Mouse (Mus musculus): Measurements from ENCODE around the gene Cfi. TPM values are rescaled to one million over a fixed set of nuclear protein-coding genes. Genes with fewer than 3 reads are reported as not detected.

The Cfi gene
- polyA plus RNA-seq, 1 experiment, result not detected

DNA sequence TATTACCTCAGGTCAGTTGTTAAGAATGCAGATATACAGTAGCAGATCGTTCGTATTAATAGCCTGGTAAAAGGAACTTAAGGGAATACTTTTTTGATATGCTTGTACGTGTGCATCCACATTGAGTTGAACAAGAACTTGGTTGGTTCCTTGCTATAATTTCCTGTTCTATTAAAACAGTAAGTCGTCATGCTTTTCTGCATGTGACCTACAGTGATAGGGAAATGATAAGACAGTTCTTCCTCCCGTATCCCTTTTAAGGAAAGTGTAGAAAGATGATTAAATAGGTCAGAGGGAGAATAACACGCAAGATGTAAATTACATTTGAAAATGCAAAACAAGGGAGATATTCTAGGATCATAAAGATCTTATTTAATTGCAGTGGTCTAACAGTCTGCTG lies 1.3 kb downstream of the Cfi start:
- TF ChIP-seq GATA1 (IDR thresholded peaks at IDR 0.05; ENCODE audit: low read length), result no peak

DNA sequence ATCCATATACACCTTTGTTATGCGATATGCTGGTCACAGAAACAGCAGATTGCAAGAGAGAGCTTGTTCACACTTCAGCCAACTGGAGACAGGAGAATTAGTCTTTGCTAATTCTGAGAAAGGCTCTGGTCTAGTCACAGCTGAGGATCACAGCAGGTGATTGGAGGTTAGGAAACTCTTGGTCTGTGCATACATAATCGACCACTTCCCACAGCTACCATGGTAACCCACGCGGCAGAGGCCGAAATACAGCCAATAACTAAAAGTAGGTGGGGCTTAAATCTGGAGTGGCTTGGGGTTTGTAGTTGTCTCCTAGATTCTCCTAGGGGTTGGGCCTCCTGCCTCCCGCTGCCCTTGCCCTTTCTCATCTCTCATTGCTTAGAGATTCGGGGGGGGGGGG lies 2.3 kb downstream of the Cfi start:
- no peak for TF ChIP-seq GATA1 (IDR thresholded peaks at IDR 0.05; ENCODE audit: low read length)

DNA sequence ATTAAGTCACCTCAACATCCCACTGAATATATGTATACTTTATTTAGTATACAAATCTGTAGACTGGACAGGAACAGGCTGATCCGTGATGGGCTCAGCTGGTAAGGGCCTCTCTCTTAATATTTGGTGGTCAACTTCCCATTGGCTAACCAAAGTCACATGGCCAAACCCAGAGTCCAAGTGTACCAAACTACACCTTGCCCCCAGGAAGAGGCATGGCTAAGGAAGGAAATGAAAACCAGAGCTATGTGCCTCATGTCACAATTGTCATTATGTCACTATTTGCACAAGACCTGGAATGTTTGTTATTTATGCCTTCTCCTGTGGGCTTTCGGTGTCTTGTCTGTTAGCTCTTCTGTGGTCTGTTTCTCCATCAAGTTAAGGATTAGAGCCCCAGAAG lies 10.2 kb downstream of the Cfi start:
- TF ChIP-seq GATA1 (IDR thresholded peaks at IDR 0.05; ENCODE audit: low read length), result no peak

- TF ChIP-seq GATA1 (IDR thresholded peaks at IDR 0.05; ENCODE audit: low read length), result no peak
These were observed 11.2 kb downstream of the Cfi start for GRCm38 (mm10) chr3:129846846-129847245.

GRCm38 (mm10) chr3:129862592-129862991 lies 26.9 kb downstream of the Cfi start:
- TF ChIP-seq GATA1 (IDR thresholded peaks at IDR 0.05; ENCODE audit: low read length), result no peak

DNA sequence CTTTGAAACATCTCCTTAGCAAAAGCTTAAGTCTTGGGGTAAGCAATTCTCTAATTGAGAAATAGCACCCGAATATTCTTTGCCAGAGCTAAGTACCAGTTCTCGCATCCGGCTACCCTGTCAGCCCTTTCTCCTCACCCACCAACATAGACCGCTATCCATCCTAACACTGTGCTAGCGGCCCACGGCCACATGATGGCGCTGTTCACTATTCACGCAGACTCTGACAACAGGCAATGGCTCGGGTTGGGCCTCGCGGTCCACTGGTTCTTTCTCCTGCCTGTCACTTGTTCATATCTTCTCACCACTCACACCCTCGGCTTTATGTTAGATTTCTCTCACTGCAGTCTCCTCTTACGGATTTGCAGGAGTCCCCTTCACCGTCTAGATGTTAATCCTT lies 28.0 kb downstream of the Cfi start:
- no peak for TF ChIP-seq GATA1 (IDR thresholded peaks at IDR 0.05; ENCODE audit: low read length)

GRCm38 (mm10) chr3:129877327-129877726 lies 41.6 kb downstream of the Cfi start:
- TF ChIP-seq GATA1 (IDR thresholded peaks at IDR 0.05; ENCODE audit: low read length), result no peak

DNA sequence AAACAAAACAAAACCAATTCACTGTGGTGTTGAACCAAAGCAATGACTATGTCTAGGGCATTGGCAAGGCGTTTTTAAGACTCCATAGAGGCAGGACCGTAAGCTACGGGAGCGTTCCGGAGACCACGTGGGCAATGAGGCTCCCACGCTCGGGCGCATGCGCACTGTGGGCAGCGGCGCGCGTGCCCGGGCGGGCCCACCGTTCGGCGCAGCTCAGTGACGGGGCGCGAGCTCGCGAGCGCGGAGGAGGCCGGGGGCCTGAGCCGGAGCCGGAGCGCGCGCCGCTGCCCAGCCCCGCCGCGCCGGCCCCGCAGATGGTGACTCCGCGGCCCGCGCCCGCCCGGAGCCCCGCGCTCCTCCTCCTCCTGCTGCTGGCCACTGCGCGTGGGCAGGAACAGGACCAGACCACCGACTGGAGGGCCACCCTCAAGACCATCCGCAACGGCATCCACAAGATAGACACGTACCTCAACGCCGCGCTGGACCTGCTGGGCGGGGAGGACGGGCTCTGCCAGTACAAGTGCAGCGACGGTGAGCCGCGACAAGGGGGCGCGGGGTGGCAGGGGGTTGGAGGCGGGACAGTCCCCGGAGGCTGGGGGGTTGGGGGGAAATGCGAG lies 42.8 kb downstream of the Cfi start, which contains the start of gene Pla2g12a:
Gene Pla2g12a, plus strand, starts transcription at position 202 of the 617 bp plus-strand sequence.
- no peak for TF ChIP-seq GATA1 (IDR thresholded peaks at IDR 0.05; ENCODE audit: low read length)

GRCm38 (mm10) chr3:129879131-129879757 lies 43.6 kb downstream of the Cfi start:
- TF ChIP-seq GATA1 (IDR thresholded peaks at IDR 0.05; ENCODE audit: low read length), result no peak

DNA sequence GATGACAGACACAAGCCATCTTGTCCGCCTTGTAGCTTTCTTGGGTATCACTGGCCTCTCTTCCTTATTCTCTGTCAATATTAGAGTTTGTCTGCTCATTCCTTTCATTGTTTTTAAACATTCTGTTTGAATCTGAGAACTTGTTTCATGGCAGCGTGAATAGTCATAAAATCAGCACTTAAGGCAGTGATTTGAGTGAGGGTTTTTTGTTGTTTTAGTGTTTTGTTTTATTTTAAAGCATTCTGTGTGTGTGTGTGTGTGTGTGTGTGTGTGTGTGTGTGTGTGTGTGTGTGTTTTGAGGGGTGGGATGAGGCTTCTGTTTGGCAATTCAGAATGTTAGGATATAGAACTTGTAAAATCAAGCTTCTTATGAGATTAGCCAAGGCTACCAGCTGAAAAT lies 44.2 kb downstream of the Cfi start:
- TF ChIP-seq GATA1 (IDR thresholded peaks at IDR 0.05; ENCODE audit: low read length), result no peak

- TF ChIP-seq GATA1 (IDR thresholded peaks at IDR 0.05; ENCODE audit: low read length), result no peak
These were observed 45.4 kb downstream of the Cfi start for GRCm38 (mm10) chr3:129880925-129881593.

DNA sequence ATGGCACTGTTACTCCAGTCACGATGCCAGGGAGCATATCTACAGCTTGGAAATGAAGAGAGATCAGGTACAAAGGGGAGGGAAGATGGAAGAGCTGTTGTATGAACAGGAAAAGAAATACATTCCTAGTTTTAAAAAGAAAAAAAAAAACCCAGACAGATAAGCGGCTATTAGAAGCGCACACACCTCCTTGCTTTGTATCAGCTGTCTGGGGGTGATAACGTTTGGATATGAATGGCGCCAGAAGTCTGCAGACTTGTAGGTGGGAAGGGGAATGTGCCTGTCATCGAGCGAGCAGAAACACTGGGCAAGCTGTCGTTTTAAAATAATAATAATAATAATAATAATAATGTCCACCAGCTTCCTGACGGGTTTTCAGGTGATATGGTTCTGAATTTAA lies 49.9 kb downstream of the Cfi start:
- TF ChIP-seq GATA1 (IDR thresholded peaks at IDR 0.05; ENCODE audit: low read length), result no peak

DNA sequence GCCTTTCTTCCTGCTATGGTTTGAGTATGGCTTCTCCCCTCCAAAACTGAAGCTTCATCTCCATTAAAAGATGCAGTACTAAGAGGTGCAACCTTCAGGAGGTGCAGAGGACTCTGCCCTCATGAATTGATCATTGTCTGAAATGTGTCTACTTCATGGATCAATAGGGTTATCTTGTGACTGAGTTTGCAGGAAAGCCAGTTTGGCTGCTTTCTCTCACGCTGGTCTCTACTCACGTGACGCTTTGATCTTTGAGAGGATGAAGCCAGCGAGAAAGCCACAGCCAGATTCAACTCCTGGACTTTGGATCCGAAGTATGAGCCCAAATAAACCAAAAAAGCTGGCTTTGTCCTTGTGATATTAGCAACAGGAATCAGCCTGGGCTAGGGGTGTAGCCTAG lies 50.7 kb downstream of the Cfi start:
- no peak for TF ChIP-seq GATA1 (IDR thresholded peaks at IDR 0.05; ENCODE audit: low read length)

- TF ChIP-seq GATA1 (IDR thresholded peaks at IDR 0.05; ENCODE audit: low read length), result no peak
These were observed 52.3 kb downstream of the Cfi start for GRCm38 (mm10) chr3:129887779-129888517.

DNA sequence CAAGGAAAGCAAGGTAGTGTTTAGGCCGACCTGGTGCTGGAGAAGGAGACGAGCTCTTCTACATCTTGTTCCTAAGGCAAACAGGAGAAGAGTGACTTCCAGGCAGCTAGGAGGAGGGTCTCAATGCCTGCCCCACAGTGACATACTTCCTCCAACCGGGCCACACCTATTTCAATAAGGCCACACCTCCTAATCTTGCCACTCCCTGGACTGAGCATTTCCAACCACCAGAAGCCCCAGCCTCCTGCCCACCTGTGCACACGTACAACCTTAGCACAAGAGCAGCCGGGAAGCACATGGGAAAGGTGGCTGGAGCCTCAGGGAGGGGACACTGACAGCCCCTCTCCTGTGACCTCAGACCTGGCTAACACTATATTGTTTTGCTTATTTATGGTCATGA lies 56.3 kb downstream of the Cfi start:
- TF ChIP-seq GATA1 (IDR thresholded peaks at IDR 0.05; ENCODE audit: low read length), result no peak

DNA sequence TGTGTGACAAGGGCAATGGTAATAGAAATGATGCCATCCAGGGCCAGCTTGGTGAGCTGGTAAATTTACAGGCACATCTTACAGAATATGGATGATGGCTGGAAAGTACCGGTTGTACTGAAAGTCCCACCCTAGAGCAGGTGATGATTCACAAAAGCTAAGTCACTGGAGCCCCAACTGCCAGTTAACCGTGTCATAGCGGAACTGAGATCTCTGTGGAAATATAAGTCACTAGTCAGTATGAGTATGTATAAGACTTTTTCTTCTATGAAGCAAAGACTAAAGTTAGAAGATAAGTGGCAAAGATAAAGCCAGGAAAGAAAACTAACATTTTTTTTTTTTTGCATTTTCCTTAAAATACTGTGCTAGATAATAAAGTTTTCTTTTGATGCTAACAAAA lies 57.5 kb downstream of the Cfi start:
- TF ChIP-seq GATA1 (IDR thresholded peaks at IDR 0.05; ENCODE audit: low read length), result no peak

All from G1E-ER4 (cell line).